Mouse (Mus musculus) spleen, adult 2 months (tissue): ENCODE data around the gene Rps27.

ENCODE experiments used
- CTCF ChIP-seq: fragments of 200-500 bp; IDR thresholded peaks from 2 replicates; pipeline ENCODE4 v1.5.1; 2011; ENCODE audit warnings: mild to moderate bottlenecking, inconsistent platforms; ENCODE audit not compliant: insufficient read depth, insufficient read length, insufficient replicate concordance; ENCODE audit errors: extremely low read depth
- POLR2A ChIP-seq: fragments of 200-500 bp; IDR thresholded peaks from 2 replicates; pipeline ENCODE4 v1.6.1; 2011; ENCODE audit warnings: low read depth, low read length, inconsistent platforms

DNA sequence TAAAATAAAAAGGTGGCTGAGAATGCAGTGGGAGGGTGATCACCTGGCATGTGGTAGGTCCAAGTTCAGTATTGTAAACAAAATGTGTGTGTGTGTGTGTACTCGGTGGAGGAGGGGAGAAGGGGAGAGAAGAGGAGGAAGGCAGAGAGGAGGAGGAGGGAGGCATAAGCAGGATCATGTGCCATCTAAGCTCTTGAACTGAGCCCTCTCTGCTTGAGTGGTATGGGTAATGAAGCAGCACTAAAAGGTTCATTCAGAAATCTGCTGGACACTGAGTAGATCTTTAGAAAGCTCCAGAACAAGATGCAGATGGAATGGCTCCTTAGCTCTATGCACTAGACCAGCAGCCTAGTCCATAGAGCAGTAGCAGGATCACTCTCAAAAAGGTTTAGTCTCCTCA is 10.6 kb downstream of the Rps27 start:
- TF ChIP-seq CTCF (no peak), POLR2A (no peak)
